Mouse (Mus musculus): Measurements from ENCODE around the gene Hoxa11.

The Hoxa11 gene

DNA sequence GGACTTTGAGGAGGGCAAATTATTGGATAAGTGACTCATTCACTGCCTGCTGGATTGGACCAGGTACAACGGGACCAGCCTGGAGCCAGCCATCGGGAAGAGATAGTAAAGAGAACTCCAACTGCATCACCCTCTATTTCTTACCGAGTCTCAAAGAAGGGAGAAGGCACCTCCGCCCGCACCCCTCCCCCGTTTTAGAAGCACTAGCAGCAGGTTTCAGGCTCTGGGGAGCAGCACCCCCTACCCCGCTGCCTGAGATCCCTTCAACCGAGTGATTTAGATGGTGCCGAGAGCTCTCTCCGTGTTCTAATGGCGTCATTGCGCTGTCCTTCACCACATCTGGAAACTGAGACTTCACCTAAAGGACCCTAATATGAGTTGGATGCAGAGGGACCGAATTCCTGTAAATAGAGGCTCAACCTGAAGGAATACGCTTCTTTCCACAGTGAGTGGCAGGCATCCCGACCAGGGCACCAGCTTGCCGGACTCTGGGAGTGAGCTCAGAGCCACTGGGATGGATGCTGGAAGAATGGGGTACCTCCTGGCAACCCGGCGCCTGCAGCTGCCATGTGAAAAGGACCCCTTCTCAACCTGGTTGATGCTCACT lies 19.8 kb upstream of the Hoxa11 start:
- no peak for DNase-seq (ENCODE audit: low read depth, low spot score)

DNA sequence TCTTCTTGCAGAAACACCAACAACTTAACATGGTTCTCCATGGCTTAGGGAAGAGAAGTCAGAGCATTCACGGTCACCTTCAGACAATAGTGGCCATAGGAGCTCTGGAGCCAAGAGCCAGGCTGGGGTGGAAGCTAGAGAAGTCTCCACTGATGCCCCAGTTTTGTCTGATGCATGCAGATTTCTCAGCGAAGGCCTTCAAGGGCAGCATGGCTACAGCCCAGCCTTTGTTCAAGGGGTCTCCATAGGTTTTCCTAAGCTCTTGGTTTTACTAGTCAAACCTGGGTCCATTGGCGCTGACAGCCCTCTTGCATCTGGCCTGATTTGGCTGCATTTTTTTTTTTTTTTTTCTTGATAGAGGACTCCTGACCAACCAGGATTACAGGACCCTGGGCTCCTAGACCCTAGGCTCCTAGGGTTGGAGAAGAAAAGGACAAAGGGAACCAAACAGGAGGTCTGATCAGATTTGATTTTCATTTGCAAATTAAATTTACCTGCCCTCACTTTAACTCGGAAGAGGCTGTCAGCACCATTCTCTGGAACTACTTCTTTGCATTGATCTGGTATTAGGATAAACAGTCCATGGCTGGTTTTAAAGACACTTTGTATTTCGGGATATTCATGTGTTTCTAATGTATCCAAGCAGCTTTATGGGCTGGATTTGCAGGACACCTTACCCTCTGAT lies 18.6 kb upstream of the Hoxa11 start:
- no peak for DNase-seq (ENCODE audit: low read depth, low spot score)

DNA sequence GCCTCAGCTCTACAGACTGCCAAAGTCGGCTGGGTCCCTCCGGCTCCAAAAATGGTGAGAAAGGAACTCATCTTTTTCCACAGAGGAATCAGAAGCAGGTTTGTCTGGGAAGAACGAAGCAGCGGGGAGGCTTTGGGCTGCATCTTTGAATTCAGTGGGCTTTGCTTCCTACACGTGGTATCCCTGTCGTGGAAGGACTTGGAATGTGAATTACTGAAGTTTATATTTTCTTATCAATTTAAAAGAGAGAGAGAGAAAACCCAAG lies 17.6 kb upstream of the Hoxa11 start:
- DNase-seq (ENCODE audit: low read depth, low spot score), result no peak

DNA sequence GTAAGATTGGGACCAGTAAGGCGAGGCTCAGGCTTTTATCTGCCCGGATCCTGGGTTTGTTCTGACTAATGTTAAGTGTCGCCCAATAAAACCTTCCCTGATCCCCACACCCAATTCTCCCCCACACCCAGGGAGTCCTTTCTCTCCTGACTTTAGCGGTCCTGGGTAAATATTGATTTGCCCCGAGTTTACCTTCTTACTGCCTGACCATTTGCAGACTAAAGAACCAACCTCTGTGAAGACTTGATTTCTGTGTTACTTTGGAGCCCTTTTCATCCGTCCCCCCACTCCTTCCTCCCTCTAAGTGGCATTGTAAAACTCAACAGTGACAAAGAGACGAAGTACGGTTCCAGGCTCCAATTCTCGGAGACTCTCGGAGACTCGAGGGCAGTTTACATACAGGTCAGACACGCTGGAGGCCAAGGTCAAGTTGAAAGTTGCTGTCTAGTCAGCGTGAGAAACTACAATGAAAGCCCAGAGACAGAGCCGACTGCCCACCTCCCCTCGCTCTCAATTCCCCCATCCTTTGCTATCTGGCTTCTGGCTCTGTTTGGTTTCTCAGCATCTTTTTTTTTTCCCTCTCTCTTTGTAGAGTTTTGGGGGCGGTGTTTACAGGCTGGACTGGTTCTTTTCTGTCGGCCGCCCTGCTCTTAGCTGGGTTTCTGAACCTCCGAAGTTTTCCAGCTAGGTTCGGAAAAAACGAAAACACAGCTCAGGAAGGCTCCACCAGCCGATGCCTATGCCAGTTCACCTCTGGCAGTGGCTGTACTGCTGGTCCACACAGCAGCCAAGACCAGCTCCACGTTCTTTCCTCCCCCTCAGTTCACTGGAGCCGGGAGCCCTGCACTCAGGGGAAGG lies 17.1 kb upstream of the Hoxa11 start:
- no peak for DNase-seq (ENCODE audit: low read depth, low spot score)

DNA sequence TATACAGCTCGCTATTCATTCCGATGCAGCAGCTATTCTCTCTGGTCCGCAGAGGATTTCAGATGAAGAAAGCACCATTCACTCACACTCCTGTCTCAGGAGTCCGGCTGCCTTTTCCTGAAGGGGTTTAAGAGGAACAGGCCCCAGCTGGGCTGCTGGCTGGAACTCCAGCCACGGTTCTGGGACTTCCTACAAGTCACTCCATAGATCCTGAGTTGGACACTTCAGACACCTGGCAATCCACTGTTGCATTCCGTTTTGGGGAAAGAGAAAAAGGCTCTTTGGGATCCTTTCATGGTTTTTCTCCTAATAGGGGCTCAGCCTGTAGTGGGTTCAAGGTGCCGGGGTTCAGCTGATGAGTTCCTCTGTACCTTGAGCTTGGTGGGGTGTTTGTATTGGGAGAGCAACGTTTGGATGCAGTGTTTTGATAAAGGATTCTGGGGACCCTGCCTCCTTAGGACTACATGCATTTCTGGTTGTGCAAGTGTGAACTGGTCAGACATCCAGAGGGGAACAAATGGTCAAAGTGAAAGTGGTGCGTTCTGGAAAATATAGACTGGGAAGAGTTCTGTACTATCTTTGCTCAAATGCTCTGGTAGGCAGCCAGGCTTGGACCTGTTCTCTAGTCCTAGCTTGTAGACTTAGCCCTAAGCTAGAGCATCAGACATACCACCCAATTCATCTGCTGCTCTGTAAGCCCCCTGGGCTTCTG lies 16.3 kb upstream of the Hoxa11 start:
- no peak for DNase-seq (ENCODE audit: low read depth, low spot score)

DNA sequence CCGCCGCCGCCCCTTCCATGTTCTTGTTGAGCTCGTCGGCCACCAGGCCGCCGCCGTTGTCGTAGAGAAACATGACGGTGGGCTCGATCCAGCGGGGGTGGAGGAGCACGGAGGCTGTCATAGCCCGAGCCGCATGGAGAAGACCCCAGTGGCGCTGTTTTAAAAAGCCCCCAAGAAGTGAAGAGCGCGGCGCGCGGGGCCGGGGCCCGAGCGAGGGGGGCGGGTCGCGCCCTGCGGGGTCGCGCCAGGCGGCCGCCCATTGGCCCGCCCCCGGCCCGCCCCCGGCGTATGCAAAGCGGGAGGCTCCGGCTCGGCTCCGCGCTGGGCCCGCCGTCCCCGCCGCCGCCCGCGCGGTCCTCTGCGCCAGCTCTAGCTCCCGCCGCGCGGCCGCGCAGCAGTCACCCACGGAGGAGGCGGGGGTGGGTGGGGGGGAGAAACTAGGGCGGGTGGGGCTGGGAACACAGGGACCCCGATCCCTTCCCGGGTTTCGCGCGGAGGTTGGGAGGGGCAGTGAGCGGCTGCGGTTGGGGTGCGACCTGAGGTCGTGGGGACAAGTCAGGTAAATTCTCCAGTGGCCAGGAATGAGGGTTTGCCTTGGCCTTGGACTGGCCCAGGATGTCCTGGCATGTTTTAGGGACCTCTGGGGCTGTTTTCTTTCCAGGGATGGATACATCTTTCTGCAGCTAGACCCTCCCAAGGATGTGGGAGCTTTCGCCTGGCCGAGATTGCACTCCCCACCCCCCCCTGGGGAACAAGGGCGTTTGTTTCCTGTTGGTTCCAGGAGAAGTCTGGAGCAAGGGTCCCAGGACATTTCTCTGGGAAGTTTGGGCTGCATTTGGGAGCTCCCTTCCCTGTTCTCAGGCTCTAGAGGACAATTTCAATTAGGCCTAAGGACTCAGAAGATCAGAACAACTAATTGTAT lies 15.3 kb upstream of the Hoxa11 start, which contains the start of gene Hoxa13:
Gene Hoxa13 (minus strand): TSS at position 227 of the 922 bp plus-strand sequence.
- no peak for DNase-seq (ENCODE audit: low read depth, low spot score)

DNA sequence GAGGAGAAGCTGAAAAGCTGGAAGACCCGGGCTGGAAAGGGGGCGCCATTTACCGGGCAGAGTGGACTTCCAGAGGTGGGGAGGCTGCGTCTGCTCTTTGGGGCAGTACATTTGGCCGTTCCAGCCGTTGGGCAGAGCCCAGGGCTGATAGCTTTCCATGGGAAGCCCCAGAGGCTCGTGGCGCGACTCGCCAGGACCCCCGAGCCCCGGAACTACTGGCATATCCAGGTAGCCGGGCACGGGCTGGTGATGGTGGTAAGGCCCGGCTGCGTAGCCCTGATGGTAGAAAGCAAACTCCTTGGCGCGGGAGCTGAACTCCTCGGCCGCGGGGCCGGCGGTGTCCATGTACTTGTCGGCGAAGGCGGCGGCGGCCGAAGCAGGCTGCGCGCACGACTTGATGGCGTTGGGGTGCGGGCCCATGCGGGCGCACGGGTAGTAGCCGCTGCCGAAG lies 14.2 kb upstream of the Hoxa11 start:
- no peak for DNase-seq (ENCODE audit: low read depth, low spot score)

GRCm38 (mm10) chr6:52259081-52259790 lies 13.6 kb upstream of the Hoxa11 start:
- no peak for DNase-seq (ENCODE audit: low read depth, low spot score)

DNA sequence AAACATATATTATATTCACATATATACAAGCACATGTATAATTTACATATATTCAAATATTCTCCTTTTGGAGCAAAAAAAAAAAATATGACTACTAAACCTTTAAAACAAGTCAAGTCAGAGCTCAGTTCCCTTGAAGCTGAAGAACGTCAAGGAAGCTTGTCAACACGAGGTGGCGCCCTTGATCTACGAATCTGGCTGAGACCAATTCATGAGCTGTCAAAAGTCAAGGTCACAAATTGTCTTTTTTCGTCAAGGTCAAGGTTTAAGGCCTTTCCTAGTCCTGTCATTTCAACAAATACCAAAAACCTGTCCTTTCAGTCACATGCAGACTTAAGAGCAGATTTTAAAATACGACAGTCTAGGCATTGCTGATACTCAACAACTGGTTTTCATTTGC lies 11.3 kb upstream of the Hoxa11 start:
- peak; percentile 88 for DNase-seq (ENCODE audit: low read depth, low spot score)

GRCm38 (mm10) chr6:52253511-52254500 lies 8.2 kb upstream of the Hoxa11 start:
- no peak for DNase-seq (ENCODE audit: low read depth, low spot score)

DNA sequence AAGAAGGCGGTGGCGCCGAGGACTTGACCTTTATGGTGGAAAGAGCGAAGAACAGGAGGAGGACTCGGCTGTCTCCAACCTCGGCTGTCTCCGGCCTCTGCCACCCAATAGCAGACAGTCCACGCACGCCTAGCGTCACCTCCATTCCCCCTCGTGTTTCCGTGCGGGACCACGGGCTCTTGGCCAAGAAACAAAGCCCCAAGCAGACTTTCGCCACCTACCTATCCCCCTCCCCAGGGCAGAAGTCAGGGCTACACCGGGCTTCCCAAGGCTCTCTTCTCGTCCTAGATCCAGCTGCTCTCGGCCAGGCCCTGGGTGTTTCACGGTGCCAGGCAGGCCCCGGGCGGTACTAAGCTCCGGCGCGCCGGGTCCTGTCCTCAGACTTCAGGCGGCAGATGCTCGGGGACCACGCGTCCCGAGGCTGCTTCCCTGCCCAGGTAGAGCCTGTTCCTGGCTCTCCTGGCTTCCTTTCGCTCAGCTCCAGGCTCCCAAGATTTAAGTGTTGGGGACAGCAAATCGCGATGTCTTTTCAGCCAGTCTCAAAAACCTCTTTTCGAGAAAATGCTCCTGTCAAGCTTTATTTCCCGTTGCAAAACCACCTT lies 7.3 kb upstream of the Hoxa11 start:
- no peak for DNase-seq (ENCODE audit: low read depth, low spot score)

GRCm38 (mm10) chr6:52252016-52252774 lies 6.6 kb upstream of the Hoxa11 start:
- no peak for DNase-seq (ENCODE audit: low read depth, low spot score)

DNA sequence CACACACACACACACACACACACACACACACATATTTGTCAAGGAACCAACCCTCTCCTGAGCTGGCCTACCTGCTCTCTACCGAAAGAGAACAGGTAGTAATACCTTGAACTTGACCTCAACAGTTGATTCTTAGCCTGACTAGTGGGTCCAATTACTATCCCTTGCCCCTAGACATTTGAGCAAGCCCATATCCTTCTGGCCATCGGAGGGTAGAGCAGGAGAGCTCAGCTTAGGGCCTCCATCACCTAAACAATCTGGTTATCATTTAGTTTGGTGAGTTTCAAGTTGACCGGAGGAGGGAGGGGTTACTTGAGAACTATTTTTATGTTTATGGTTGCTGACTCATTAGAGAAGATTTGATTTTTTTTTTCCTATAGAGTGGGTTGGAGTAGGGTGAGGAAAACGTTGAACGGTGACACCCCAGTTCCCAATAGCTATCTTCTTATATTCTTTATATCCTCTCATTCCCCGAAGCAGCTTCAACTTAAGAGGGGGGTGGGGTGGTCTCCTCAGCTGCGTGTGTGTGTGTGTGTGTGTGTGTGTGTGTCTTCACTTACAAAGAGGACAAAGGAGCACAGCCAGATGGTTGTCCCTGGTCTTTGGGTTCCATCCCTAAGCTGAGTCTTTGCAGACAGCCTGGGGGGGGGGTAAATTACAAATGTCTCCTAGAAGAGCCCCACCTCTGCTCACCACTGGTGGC lies 5.7 kb upstream of the Hoxa11 start:
- DNase-seq (ENCODE audit: low read depth, low spot score), result no peak

- DNase-seq (ENCODE audit: low read depth, low spot score), result no peak
These were observed 4.2 kb upstream of the Hoxa11 start for GRCm38 (mm10) chr6:52249826-52250225.

DNA sequence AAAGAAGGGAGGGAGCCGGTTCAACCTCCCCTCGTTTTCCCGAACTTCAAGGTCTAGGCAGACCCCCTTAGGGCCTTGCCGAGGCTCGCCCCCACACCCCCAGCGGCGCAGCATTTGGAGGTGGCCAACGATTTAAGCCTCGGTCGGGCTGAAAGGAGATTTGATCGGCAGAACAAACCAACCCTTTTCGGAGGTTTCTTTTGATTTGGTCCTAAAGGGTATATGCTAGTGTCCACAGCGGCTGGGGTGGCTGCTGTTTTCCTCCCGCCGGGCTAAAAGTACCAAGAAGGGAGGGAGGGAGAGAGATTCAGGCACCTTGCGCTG lies 3.8 kb upstream of the Hoxa11 start:
- no peak for DNase-seq (ENCODE audit: low read depth, low spot score)

DNA sequence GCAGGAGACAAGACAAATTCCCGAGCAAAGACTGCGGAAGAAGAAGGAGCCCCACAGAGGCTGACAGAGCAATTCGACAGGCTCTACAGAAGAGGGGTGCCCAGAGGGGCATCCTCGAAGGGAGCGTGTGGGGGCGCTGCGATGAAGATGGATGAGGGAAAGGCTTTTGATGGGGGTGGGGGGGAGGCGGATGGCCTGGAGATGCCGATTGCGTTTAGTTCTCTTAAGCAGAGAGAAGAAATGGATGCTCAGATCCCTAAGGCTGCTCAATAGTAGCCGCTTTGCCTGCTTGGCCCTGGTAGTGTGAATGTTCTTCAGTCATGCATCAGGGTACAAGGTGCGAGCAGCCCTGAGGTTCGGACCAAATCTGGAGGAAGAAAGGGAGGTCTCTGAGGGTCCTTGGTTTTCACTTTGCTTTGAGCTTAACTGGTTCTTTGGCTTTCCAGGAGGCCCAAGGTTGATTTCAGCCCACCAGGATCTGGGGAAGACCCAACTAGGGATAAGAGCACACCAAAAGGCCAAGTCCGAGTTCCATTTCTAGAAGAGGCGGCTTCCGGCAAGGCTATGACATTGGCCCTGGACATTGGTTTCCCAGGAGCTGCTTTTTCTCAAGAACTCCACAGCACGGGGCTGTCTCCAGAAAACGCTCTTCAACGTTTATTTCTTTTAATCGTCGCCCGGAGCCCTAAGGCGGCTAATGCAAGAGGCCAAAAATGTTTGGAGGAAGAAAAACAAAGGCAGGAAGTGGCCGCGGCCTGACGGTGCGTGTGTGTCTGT lies 3.2 kb upstream of the Hoxa11 start:
- no peak for DNase-seq (ENCODE audit: low read depth, low spot score)

Data from mesoderm, embryonic 11.5 days (tissue).